Mouse (Mus musculus) midbrain, embryonic 13.5 days (tissue): Measurements from ENCODE around the gene Akt2. TPM values are rescaled to one million over a fixed set of nuclear protein-coding genes. Genes with fewer than 3 reads are reported as not detected.
A peak's percentile ranks its signal among the peaks of the same experiment; 100 is the strongest.

ENCODE experiments used
- ATAC-seq: fragments of 200-750 bp; cut with Nextera tagmentation; 2 replicates; pipeline ENCODE4 v1.8.0; 2017; ENCODE audit warnings: mild to moderate bottlenecking, moderate TSS enrichment, moderate library complexity
- H3K27ac ChIP-seq: fragments of 300-500 bp; sonication (generic); 2 replicates; pipeline ENCODE4 v1.5.1; 2015; ENCODE audit warnings: inconsistent platforms, mild to moderate bottlenecking, moderate library complexity
- H3K27me3 ChIP-seq: fragments of 300-500 bp; sonication (generic); 2 replicates; pipeline ENCODE4 v1.6.1; 2015; ENCODE audit warnings: mild to moderate bottlenecking, inconsistent platforms
- H3K36me3 ChIP-seq: fragments of 300-500 bp; sonication (generic); 2 replicates; pipeline ENCODE4 v1.6.1; 2015; ENCODE audit warnings: mild to moderate bottlenecking, inconsistent platforms
- H3K4me1 ChIP-seq: fragments of 300-500 bp; sonication (generic); replicated peaks from 2 replicates; pipeline ENCODE4 v1.6.1; 2015; ENCODE audit warnings: inconsistent platforms
- H3K4me2 ChIP-seq: fragments of 300-500 bp; sonication (generic); replicated peaks from 2 replicates; pipeline ENCODE4 v1.6.1; 2015; ENCODE audit warnings: moderate library complexity, mild to moderate bottlenecking, inconsistent platforms
- H3K4me3 ChIP-seq: fragments of 300-500 bp; sonication (generic); replicated peaks from 2 replicates; pipeline ENCODE4 v1.5.1; 2015; ENCODE audit warnings: mild to moderate bottlenecking, inconsistent platforms
- H3K9ac ChIP-seq: fragments of 300-500 bp; sonication (generic); replicated peaks from 2 replicates; pipeline ENCODE4 v1.6.1; 2015; ENCODE audit warnings: mild to moderate bottlenecking, inconsistent platforms
- H3K9me3 ChIP-seq: fragments of 300-500 bp; sonication (generic); 2 replicates; pipeline ENCODE4 v1.6.1; 2016; ENCODE audit warnings: mild to moderate bottlenecking, inconsistent platforms
- WGBS: fragments of 180-500 bp; shearing (Covaris S2); methylation state at CpG from one replicate; pipeline ENCODE4 v1.1.7; 2015; 5-methylcytosine and 5-hydroxymethylcytosine counted together
- polyA plus RNA-seq: library from polyadenylated mRNA; unstranded; fragments of >200 nt; fragmentation: Nextera tagmentation; extraction: Ambion mirVana; gene quantifications from 2 replicates; pipeline ENCODE4 v1.2.1, GENCODE M21; 2015

Gene Akt2
- polyA plus RNA-seq, 1 experiment from 2014 or later, result 67.4 TPM

DNA sequence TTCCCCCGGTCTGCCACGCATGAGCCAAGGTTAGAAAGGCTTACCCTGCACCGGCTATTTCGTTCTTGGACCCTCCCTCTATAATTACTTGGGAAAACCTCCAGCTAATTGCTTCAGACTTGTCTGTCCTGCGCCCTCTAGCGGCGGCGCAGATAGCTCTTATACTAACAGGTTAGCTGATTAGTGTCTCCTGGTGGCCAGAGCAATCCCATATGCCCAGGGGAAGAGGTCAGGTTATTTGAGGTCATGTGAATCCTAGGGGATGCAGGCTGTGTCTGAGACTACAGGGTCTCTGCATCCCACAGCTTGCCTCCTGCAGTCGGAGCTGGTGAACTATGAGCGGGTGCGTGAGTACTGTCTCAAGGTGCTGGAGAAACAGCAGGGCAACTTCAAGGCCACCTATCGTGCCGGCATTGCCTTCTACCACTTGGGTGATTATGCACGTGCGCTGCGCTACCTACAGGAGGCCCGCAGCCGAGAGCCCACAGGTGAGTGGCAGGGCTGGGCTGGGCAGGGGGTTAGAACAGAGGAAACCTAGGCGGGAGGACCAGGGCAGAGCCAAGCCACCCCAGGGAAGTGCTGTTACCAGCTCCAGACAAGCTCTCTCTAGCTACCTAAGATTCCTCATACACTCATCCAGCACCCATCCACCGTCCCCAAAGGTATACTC, 63.4 kb downstream of the Akt2 start:
- Histone ChIP-seq H3K4me3 (peak overlapping the region; percentile 71), H3K36me3 (peaks cover 42% of the 10 kb centered on the region), H3K4me1 (peaks cover 31% of the 10 kb centered on the region), H3K27me3 (peaks cover 41% of the 10 kb centered on the region), H3K4me2 (peak overlapping the region; percentile 77), H3K9me3 (no peaks in the 10 kb centered on the region), H3K9ac (no peak overlapping the region), H3K27ac (peak overlapping the region; percentile 95)
- no peak for ATAC-seq
- 68% methylated on average over 20 of the region's 20 CpGs for WGBS

DNA sequence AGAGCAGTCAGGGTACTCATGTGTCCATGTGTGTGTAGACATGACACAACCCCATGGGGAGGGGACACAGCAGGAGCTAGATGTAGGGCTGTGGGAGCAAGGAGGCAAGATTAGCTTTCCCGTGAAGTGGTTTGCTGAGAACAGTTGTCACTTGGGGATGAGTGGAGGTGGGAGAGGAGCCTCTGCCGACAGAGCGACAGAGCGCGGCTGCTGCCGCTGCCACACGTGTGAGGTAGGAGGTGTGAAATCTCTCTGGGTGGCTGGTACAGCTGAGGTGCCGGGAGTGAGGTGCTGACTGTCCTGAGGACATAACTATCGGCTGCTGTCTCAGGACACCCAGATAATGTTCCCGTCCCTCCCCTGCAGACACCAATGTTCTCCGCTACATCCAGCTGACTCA, 64.2 kb downstream of the Akt2 start:
- no peak overlapping the region for H3K4me3 ChIP-seq
- WGBS, result 81% methylated on average over 11 of the region's 11 CpGs
- no peak for ATAC-seq
- no peaks in the 10 kb centered on the region for H3K9me3 ChIP-seq
- peaks cover 31% of the 10 kb centered on the region for H3K4me1 ChIP-seq
- H3K4me2 ChIP-seq, result no peak overlapping the region
- no peak overlapping the region for H3K27ac ChIP-seq
- no peak overlapping the region; the same call in 1 of the 2 replicates for H3K9ac ChIP-seq
- peaks cover 42% of the 10 kb centered on the region for H3K27me3 ChIP-seq
- peaks cover 50% of the 10 kb centered on the region for H3K36me3 ChIP-seq

DNA sequence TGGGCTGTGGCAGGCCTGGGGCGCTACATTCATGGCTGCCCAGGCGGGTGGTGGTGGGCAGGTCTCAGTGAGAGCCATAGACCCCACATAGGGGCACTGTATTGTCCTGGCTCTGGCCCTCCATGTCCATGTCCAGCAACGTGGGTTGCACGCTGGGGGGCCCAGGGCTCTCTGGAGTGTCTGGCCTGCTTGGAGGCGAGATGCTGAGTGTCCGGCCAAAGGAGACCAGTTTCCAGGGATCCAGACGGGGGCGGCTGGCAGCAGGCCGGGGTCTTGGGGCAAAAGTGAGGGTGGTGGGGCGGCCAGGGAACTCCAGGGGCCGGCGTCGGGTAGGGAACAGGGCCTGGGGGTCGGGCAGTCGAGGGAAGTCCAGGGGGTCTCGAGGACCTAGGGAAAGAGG, 65.2 kb downstream of the Akt2 start:
- Histone ChIP-seq H3K4me2 (no peak overlapping the region), H3K4me1 (peaks cover 31% of the 10 kb centered on the region)
- 91% methylated on average over 16 of the region's 16 CpGs for WGBS

DNA sequence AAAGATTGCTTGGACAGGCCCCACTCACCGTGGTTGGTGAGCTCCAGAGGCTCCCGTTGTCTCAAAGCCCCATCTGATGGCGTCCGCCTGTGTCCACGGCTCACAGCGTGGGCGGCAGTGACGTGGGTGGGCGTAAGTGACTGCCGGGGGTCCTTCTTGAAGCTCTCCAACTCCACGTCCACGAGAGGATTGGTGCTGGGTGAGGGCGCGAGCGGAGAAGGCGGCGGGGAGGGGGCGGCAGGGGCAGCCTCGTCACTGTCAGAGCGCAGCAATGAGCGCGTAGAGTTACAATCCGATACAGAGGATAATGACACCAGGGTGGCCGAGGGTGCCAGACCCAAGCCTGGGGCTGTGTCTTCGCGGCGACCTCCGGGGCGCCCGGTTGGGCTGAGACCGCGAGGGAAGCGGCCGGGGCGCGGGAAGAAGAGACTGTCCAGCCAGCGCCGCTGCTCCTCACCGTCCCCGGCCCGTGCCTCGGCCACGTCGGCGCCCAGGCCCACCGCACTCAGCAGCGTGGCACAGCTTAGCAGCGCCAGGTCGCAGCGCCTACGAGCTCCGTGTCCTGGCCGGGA, 66.6 kb downstream of the Akt2 start:
- H3K9me3 ChIP-seq, result no peaks in the 10 kb centered on the region
- H3K27ac ChIP-seq, result no peak overlapping the region
- peaks cover 28% of the 10 kb centered on the region for H3K4me1 ChIP-seq
- no peak overlapping the region for H3K4me3 ChIP-seq
- 29% methylated on average over 53 of the region's 53 CpGs for WGBS
- H3K27me3 ChIP-seq, result peaks cover 33% of the 10 kb centered on the region
- ATAC-seq, result no peak
- peak overlapping the region; percentile 28; the same call in 1 of the 2 replicates for H3K9ac ChIP-seq
- H3K4me2 ChIP-seq, result no peak overlapping the region
- H3K36me3 ChIP-seq, result peaks cover 71% of the 10 kb centered on the region

More for the DNA sequence above, 65.2 kb downstream of the Akt2 start:
- Histone ChIP-seq H3K27ac (no peak overlapping the region), H3K9ac (no peak overlapping the region), H3K4me3 (no peak overlapping the region), H3K36me3 (peaks cover 61% of the 10 kb centered on the region), H3K27me3 (peaks cover 42% of the 10 kb centered on the region), H3K9me3 (no peaks in the 10 kb centered on the region)
- ATAC-seq, result no peak

DNA sequence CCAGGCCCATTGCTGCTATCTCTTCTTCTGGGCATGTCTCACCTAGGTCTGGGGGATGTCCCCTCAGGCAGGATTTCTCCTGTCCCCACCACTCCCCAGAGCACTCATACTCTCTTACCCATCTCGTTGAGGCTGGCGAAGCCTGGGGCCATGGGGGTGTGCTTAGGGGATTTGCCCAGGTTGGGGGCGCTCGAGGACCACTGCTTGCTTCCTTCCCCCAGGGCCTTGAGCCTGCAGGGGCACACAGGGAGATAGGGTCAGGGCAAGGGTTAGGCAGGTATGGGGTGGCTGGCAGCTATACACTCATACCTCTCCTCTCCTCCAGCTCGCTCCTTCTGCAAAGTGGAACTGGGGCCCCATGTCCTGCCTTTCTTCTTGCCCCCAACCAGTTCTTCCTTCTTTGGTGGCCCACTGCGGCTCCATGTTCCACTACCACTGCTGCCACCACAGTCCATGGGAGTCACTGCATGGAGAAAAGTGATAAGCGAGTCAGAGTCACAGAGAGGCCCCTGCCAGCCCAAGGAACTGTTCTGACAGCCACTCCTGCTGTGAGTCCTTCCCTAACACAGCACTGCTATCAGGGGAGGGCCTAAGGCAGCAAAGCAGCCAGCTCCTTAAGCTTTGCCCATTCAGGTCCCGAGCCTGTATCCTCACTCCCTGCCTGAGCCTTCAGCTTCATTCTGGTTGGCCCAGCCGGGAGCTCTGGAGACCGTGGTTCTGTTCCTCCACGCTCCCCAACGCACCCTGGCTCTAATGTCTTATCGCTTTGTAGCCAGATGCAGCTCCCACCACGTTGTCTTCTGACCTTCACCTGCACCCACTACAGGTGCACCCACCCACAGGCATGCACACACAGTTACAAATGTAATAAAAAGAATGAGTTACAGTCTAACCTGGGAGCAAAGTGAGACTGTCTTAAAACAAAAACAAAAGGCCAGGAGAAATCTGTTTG, 67.6 kb downstream of the Akt2 start:
- Histone ChIP-seq H3K36me3 (peaks cover 76% of the 10 kb centered on the region), H3K9ac (no peak overlapping the region), H3K27ac (no peak overlapping the region)

DNA sequence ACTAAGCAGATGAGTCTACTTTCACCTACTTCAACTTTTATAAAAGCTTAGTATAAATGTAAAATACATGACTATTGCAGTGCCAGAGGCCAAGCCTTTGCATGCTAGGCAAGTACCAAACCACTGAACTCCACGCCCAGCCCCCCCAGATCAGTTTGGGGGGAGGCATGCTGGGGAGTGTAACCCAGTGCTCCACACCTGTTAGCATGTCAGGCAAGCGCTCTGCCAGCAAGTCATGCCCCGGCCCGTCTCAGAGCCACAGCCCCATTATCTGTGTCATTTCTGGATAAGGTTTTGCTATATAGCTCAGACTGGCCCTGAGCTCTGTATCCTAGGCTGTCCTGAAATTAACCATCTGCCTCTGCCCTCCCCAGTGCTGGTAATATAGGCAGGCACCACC, 70.7 kb downstream of the Akt2 start:
- H3K36me3 ChIP-seq, result peaks cover 88% of the 10 kb centered on the region

More for the DNA sequence above, 67.6 kb downstream of the Akt2 start:
- WGBS, result 59% methylated on average over 14 of the region's 14 CpGs
- H3K4me1 ChIP-seq, result peaks cover 22% of the 10 kb centered on the region
- ATAC-seq, result no peak
- no peak overlapping the region for H3K4me2 ChIP-seq
- peaks cover 33% of the 10 kb centered on the region for H3K27me3 ChIP-seq
- H3K9me3 ChIP-seq, result no peaks in the 10 kb centered on the region
- H3K4me3 ChIP-seq, result no peak overlapping the region

DNA sequence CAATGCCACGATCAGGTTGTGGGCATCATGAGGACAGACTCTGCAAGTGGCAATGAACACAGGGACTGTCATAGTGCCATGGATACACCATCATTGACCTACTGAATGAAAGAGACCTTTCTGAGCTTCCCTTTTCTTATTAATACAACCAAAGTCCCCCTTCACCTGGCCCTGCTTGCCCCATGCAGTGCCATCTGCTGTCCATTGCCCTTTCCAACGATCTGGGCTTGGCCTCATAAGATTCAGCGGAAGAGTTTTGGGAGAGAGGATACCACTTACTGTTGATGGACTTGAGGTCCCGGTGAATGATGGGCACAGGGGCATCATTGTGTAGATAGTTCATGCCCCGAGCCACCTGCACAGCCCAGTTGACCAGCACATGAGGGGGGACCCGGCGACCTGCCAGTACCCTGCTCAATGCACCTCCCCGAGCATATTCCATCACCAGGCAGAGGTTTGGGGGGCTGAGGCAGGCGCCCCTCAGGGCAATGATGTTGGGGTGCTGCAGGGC, 81.8 kb downstream of the Akt2 start:
- H3K4me3 ChIP-seq, result peak overlapping the region; percentile 77
- peak overlapping the region; percentile 99 for H3K4me2 ChIP-seq
- H3K27ac ChIP-seq, result no peak overlapping the region; the same call in 1 of the 2 replicates
- peaks cover 48% of the 10 kb centered on the region for H3K4me1 ChIP-seq
- ATAC-seq, result no peak
- 64% methylated on average over 9 of the region's 9 CpGs for WGBS
- no peaks in the 10 kb centered on the region for H3K9me3 ChIP-seq
- H3K9ac ChIP-seq, result peak overlapping the region; percentile 92
- peaks cover 15% of the 10 kb centered on the region for H3K36me3 ChIP-seq
- no peaks in the 10 kb centered on the region for H3K27me3 ChIP-seq

More for the DNA sequence above, 70.7 kb downstream of the Akt2 start:
- Histone ChIP-seq H3K4me2 (no peak overlapping the region), H3K4me1 (no peaks in the 10 kb centered on the region), H3K9ac (no peak overlapping the region), H3K9me3 (no peaks in the 10 kb centered on the region), H3K4me3 (no peak overlapping the region), H3K27ac (no peak overlapping the region), H3K27me3 (peaks cover 23% of the 10 kb centered on the region; the same call in 1 of the 2 replicates)
- ATAC-seq, result no peak
- WGBS, result 93% methylated on average over 4 of the region's 4 CpGs

DNA sequence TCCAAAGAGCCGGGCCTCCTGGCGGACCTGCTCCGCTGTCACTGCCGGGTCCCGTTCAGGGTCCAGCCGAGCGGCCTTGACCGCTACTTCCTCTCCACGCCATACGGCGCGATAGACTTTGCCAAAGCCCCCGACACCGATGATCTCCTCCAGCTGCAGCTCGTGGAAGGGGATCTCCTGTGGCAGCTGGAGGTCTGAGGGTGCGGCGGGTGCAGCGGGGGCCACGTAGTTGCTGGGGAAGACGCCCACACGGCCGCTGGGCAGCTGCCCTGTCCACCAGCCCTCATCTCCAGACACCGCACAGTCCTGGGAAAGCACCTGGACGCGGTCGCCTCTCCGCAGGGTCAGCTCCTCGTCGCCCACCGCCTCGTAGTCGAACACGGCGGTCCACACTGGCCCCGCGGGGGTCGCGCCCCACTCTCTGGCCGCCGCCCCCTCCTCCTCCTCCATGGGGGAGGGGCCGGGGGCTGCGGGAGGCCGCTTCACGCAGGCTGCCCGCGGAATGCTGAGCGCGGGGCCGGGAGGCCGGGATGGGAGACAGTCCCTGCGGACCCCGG, 82.3 kb downstream of the Akt2 start:
- H3K27ac ChIP-seq, result 0 out of 2 replicates have a peak overlapping the region, but pooled peaks have one; percentile 30
- 2% methylated on average over 52 of the region's 52 CpGs for WGBS
- no peaks in the 10 kb centered on the region for H3K9me3 ChIP-seq
- H3K4me3 ChIP-seq, result peak overlapping the region; percentile 77
- no peaks in the 10 kb centered on the region for H3K27me3 ChIP-seq
- peaks cover 48% of the 10 kb centered on the region for H3K4me1 ChIP-seq
- peak; percentile 47 for ATAC-seq
- peak overlapping the region; percentile 99 for H3K4me2 ChIP-seq
- H3K36me3 ChIP-seq, result peaks cover 11% of the 10 kb centered on the region; the same call in 1 of the 2 replicates
- peak overlapping the region; percentile 92 for H3K9ac ChIP-seq

DNA sequence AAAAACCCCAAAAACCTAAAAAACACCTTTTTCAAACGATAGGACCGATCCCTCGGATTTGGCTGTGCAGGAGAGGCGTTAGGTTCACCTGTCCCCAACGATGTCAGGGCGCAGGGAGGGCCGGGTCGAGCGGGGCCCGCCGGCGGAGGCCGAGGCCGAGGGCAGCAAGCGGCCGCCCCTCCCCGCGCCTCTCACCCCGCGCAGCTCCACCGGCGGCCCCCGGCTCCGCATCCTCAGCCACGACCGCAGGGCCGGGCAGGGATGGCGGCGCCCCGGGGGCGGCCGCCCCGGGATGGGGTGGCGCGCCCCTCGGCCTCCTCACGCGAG, 82.8 kb downstream of the Akt2 start:
- Histone ChIP-seq H3K27me3 (no peaks in the 10 kb centered on the region), H3K4me2 (peak overlapping the region; percentile 99), H3K27ac (peak overlapping the region; percentile 92), H3K4me1 (peaks cover 48% of the 10 kb centered on the region), H3K4me3 (peak overlapping the region; percentile 77), H3K9me3 (no peaks in the 10 kb centered on the region), H3K36me3 (peaks cover 11% of the 10 kb centered on the region; the same call in 1 of the 2 replicates), H3K9ac (peak overlapping the region; percentile 92)
- no peak for ATAC-seq
- 0% methylated on average over 34 of the region's 38 CpGs for WGBS

DNA sequence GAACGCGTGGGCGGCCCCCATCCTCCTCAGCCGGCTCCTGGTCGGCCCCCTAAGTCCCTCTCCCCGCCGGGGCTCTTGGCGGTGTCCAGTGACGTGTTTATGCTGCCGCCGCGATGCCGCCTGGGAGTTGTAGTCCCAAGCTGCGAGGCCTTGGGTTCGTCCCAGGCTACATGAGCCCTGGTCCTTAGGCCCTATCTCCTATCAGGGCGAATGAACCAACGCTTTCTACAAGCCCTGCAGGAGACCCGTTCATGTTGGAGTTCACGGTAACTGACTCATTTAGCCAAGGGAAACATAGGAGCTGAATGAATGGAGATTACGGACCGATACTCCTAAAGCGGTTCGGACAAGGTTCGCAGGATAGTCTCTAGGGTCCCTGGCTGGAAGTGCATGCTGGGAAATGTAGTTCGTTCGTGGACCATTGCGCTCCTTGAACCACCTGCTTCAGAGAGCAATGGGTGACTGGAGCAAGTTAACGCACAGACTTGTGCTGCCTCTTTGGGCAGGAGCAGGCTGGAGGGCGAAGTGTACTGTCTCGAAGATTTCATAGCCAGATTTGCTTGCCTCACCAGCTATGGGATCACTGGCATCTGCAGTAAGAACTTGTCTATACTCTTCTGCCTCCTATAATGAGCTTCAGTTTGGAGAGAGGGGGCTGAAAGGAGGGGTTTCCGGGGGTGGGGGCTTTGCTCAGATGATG, 83.3 kb downstream of the Akt2 start, which contains the start of gene Map3k10:
Map3k10 (minus strand) TSS at position 77 of the 700 bp plus-strand sequence.
- no peaks in the 10 kb centered on the region for H3K9me3 ChIP-seq
- ATAC-seq, result peak; percentile 98
- WGBS, result under 1% methylated on average over 31 of the region's 31 CpGs
- H3K27ac ChIP-seq, result peak within 1 kb of the TSS; percentile 92
- H3K4me3 ChIP-seq, result peak within 1 kb of the TSS; percentile 77
- H3K9ac ChIP-seq, result peak within 1 kb of the TSS; percentile 92
- peaks cover 11% of the 10 kb centered on the region; the same call in 1 of the 2 replicates for H3K36me3 ChIP-seq
- no peaks in the 10 kb centered on the region for H3K27me3 ChIP-seq
- peaks cover 45% of the 10 kb centered on the region for H3K4me1 ChIP-seq
- peak within 1 kb of the TSS; percentile 99 for H3K4me2 ChIP-seq

DNA sequence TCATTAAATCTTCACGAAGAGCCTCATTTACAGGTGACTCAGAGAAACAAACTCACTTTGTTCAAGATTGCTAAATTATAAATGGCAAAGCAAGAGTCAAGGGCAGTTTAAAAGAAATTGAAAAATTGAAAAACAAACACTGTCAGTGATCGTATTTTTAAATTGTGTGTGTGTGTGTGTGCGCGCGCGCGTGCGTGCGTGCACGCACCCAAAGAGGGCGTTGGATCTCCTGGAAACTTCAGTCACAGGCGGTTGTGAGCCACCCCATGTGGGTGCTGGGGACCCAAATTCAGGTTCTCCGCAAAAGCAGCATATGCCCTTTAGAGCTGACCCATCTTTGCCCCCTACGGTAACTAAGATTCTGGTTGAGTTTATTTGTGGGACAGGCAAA, 83.9 kb downstream of the Akt2 start:
- Histone ChIP-seq H3K4me2 (peak overlapping the region; percentile 99), H3K9me3 (no peaks in the 10 kb centered on the region), H3K27me3 (no peaks in the 10 kb centered on the region), H3K9ac (no peak overlapping the region), H3K36me3 (peaks cover 8% of the 10 kb centered on the region; the same call in 1 of the 2 replicates), H3K27ac (peak overlapping the region; percentile 92; the same call in 1 of the 2 replicates), H3K4me3 (peak overlapping the region; percentile 77), H3K4me1 (peaks cover 40% of the 10 kb centered on the region)
- 30% methylated on average over 14 of the region's 14 CpGs for WGBS
- ATAC-seq, result no peak
